10 mouse cellular contexts compared by ENCODE assay signal in the genomic region with DNA sequence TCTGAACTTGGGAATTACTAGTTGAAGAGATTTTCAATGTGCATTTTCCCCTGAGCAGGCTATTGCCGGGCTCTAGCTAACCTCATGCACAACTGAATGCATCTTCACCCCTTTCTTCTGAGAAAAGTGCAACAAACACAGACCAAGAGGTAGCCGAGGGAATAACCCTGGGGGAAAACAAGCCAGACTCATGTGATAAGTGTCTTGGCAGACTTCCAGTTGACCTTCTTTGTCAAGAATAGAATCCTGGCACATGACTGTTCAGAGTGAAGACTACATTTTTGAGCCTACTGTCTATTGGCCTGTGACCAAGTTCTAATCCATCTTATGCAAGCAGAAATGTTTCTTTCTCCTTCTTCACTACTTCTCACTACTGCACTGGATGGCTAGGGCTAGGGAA. TPM values are rescaled to one million over a fixed set of nuclear protein-coding genes. Genes with fewer than 3 reads are reported as not detected.
A peak's percentile ranks its signal among the peaks of the same experiment; 100 is the strongest.
DNase-seq lines count a peak whose midpoint lies in the region; ATAC-seq lines count a peak whose summit lies in the region.
"Had no signal": no experiment of that assay in that cellular context is flagged by ENCODE, and none has a peak within 500 bp of the region (broad histone marks: within the 10 kb centered on the region; RNA-seq: fewer than 3 reads in every experiment).

No protein-coding gene starts in this region.

- DNase-seq in heart, embryonic 10.5 days (ENCODE audit: low spot score), result no peak
- peak; percentile 2 for DNase-seq in ovary, adult 18-20 months (ENCODE audit: low spot score)
- no peak for DNase-seq in ovary, postnatal 14 days (ENCODE audit: low spot score)
- DNase-seq in forelimb bud, embryonic 11.5 days (ENCODE audit: low read depth, low spot score), result peak; percentile 9
- no peak for DNase-seq in embryo, embryonic 10.5 days (ENCODE audit: low spot score)
- DNase-seq: gastrocnemius, adult 2 months; thymus, postnatal 14 days had no signal

- H3K9me3 ChIP-seq in heart, embryonic 12.5 days (replicated peaks), result no peaks in the 10 kb centered on the region
- H3K9me3 ChIP-seq in heart, embryonic 10.5 days, result no peaks in the 10 kb centered on the region
- H3K9me3 ChIP-seq: embryonic facial prominence, embryonic 15.5 days had no signal

- 28% methylated on average over 2 of the region's 2 CpGs for WGBS in heart, embryonic 12.5 days
- 48% methylated on average over 2 of the region's 2 CpGs for WGBS in heart, embryonic 10.5 days

- ATAC-seq in heart, embryonic 12.5 days (ENCODE audit: insufficient number of reproducible peaks, low FRiP score), result 0 out of 2 replicates have a peak, but pooled peaks have one; percentile 39
- ATAC-seq in erythroblast, adult 5-6 weeks (replicated peaks; ENCODE audit: low FRiP score, poor library complexity, severe bottlenecking), result no peak

- H3K36me3 ChIP-seq in heart, embryonic 12.5 days, result no peaks in the 10 kb centered on the region
- no peaks in the 10 kb centered on the region for H3K36me3 ChIP-seq in heart, embryonic 10.5 days
- H3K36me3 ChIP-seq: embryonic facial prominence, embryonic 15.5 days had no signal

- H3K4me2 ChIP-seq in heart, embryonic 12.5 days, result no peak overlapping the region
- H3K4me2 ChIP-seq: embryonic facial prominence, embryonic 15.5 days had no signal

- no peaks in the 10 kb centered on the region for H3K27me3 ChIP-seq in heart, embryonic 12.5 days (replicated peaks)
- no peaks in the 10 kb centered on the region for H3K27me3 ChIP-seq in heart, embryonic 10.5 days (ENCODE audit: insufficient read depth, poor library complexity, severe bottlenecking)
- H3K27me3 ChIP-seq: embryonic facial prominence, embryonic 15.5 days had no signal

- H3K4me1 ChIP-seq in heart, embryonic 12.5 days (replicated peaks), result peaks cover 9% of the 10 kb centered on the region
- no peaks in the 10 kb centered on the region; the same call in 1 of the 2 replicates for H3K4me1 ChIP-seq in heart, embryonic 10.5 days

- H3K9ac ChIP-seq in heart, embryonic 12.5 days, result no peak overlapping the region
- H3K9ac ChIP-seq: embryonic facial prominence, embryonic 15.5 days had no signal

- no peak overlapping the region for H3K4me3 ChIP-seq in heart, embryonic 12.5 days
- no peak overlapping the region for H3K4me3 ChIP-seq in heart, embryonic 10.5 days
- H3K4me3 ChIP-seq: embryonic facial prominence, embryonic 15.5 days; gastrocnemius, adult 2 months had no signal

- H3K27ac ChIP-seq in heart, embryonic 12.5 days (ENCODE audit: poor library complexity, severe bottlenecking), result no peak overlapping the region
- H3K27ac ChIP-seq in heart, embryonic 10.5 days, result no peak overlapping the region
- H3K27ac ChIP-seq: embryonic facial prominence, embryonic 15.5 days; gastrocnemius, adult 2 months had no signal

RNA-seq across cellular contexts. Expression of a gene that starts 55.5 kb away (rescaled TPM):
- 0.57 and 0.69 TPM in 2 replicates for polyA plus RNA-seq in heart, embryonic 12.5 days (2016; fragmentation: Nextera tagmentation; extraction: Ambion mirVana)
- polyA plus RNA-seq in heart, embryonic 10.5 days (2016; fragmentation: Nextera tagmentation; extraction: Ambion mirVana), result 0.16 and 0.49 TPM in 2 replicates
- total RNA-seq in erythroblast, adult 5-6 weeks (2015; ENCODE audit: low replicate concordance), result 0.58 TPM in 1 of 2 replicates, not detected in the other
- 0.09 TPM in 1 of 2 replicates, not detected in the other for total RNA-seq in erythroblast, adult 5-6 weeks (2017; ENCODE audit: low replicate concordance)

Comparison
In these comparisons a context has a peak if more than half of its experiments do, and no peak if none do; other contexts are left out.
1. DNase-seq: peak in ovary, adult 18-20 months (single experiment) and forelimb bud, embryonic 11.5 days (single experiment); none in heart, embryonic 10.5 days (single experiment), ovary, postnatal 14 days (single experiment) and embryo, embryonic 10.5 days (single experiment).